Mouse (Mus musculus) forebrain, embryonic 14.5 days (tissue): ENCODE measurements around the gene Hoxa13. TPM values are rescaled to one million over a fixed set of nuclear protein-coding genes. Genes with fewer than 3 reads are reported as not detected.
A peak's percentile ranks its signal among the peaks of the same experiment; 100 is the strongest.

Source experiments
- ATAC-seq: fragments of 200-750 bp; cut with Nextera tagmentation; 2 replicates; pipeline ENCODE4 v1.8.0; 2017; ENCODE audit warnings: mild to moderate bottlenecking, moderate library complexity
- DNase-seq: peaks from one replicate; pipeline ENCODE4 v3.0.0-alpha.2; 2015; ENCODE audit warnings: low spot score
- H3K27ac ChIP-seq: fragments of 300-500 bp; sonication (generic); 2 replicates; pipeline ENCODE4 v1.5.1; 2014; ENCODE audit warnings: low read depth, mild to moderate bottlenecking, control low read depth, low read length, moderate library complexity
- H3K27me3 ChIP-seq: fragments of 300-500 bp; sonication (generic); replicated peaks from 2 replicates; pipeline ENCODE4 v1.6.1; 2014; ENCODE audit warnings: low read length, control low read depth, mixed read lengths; ENCODE audit not compliant: control insufficient read depth, insufficient read depth
- H3K36me3 ChIP-seq: fragments of 300-500 bp; sonication (generic); 2 replicates; pipeline ENCODE4 v1.6.1; 2014; ENCODE audit warnings: low read length, control low read depth; ENCODE audit not compliant: control insufficient read depth, insufficient read depth
- H3K4me1 ChIP-seq: fragments of 300-500 bp; sonication (generic); 2 replicates; pipeline ENCODE4 v1.6.1; 2014; ENCODE audit warnings: antibody characterized with exemption, low read length, control low read depth; ENCODE audit not compliant: control insufficient read depth, insufficient read depth
- H3K4me2 ChIP-seq: fragments of 300-500 bp; sonication (generic); 2 replicates; pipeline ENCODE4 v1.6.1; 2014; ENCODE audit warnings: mild to moderate bottlenecking, control low read depth, low read length
- H3K4me3 ChIP-seq: fragments of 300-500 bp; sonication (generic); 2 replicates; pipeline ENCODE4 v1.5.1; 2014; ENCODE audit warnings: low read depth, low read length, control low read depth
- H3K9ac ChIP-seq: fragments of 300-500 bp; sonication (generic); 2 replicates; pipeline ENCODE4 v1.6.1; 2014; ENCODE audit warnings: mild to moderate bottlenecking, low read length, control low read depth, moderate library complexity
- H3K9me3 ChIP-seq: fragments of 300-500 bp; sonication (generic); replicated peaks from 2 replicates; pipeline ENCODE4 v1.6.1; 2016; ENCODE audit warnings: low read length, control low read depth, mixed read lengths; ENCODE audit not compliant: control insufficient read depth
- WGBS: fragments of 180-500 bp; shearing (Covaris S2); extraction: QIAGEN DNeasy Blood & Tissue Kit; methylation state at CpG from one replicate; pipeline ENCODE4 v1.1.7; 2014; 5-methylcytosine and 5-hydroxymethylcytosine counted together
- polyA plus RNA-seq: library from polyadenylated mRNA; unstranded; fragments of >200 nt; fragmentation: Nextera tagmentation; extraction: Ambion mirVana; gene quantifications from 2 replicates; pipeline ENCODE4 v1.2.1, GENCODE M21; 2014

Hoxa13 gene
- polyA plus RNA-seq, 1 experiment from 2014 or later, result not detected

DNA sequence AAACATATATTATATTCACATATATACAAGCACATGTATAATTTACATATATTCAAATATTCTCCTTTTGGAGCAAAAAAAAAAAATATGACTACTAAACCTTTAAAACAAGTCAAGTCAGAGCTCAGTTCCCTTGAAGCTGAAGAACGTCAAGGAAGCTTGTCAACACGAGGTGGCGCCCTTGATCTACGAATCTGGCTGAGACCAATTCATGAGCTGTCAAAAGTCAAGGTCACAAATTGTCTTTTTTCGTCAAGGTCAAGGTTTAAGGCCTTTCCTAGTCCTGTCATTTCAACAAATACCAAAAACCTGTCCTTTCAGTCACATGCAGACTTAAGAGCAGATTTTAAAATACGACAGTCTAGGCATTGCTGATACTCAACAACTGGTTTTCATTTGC is 3.7 kb downstream of the Hoxa13 start:
- WGBS, result 2% methylated on average over 6 of the region's 6 CpGs

DNA sequence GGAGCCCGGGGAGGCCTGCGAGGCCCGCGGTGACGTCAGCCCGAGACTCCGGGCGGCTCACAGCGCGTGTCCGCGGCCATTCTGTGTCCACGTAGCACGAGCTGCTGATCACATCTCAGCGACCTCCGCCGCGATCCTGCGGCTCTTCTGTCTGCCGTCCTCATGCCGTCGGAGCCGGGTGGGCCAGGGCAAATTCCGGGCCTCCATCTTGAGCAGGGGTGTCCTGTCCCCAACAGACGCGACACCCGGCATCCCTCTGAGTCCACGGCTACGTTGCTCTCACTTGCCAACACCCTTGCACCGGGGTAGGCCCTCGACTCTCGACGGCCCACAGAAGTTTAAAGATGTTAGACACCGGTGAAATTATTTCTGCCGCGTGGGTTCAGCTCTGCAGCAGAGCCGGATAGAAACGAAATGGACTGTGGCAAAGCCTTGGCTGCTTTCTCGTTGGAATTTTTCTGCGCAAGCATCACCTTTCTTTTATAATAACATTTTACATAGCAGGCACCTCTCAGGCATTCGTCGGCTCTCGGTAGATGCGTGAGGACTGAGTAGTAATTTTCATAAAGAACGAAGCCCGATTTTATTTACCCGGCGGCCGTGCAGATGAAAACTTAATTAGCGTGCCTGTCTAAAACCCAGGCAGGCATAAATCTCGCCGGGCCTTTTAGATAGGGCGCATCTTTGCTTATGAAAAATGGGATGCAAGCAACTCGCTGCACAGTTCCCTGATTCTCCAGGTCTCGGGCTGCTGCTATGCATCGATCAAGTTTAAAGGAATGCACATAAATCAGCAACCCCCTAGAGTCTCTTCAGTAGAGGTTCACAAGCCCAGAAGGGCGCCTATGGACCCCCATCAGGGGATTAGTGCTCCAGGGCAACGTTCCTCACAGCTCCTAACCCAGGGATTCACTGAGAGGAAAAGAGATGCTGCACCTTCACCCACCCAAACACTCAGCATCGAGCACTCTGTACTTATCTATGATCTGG is 6.9 kb downstream of the Hoxa13 start:
- DNase-seq (no peak), ATAC-seq (no peak)
- Histone ChIP-seq H3K4me3 (no peak overlapping the region), H3K4me1 (no peaks in the 10 kb centered on the region), H3K4me2 (no peak overlapping the region), H3K27me3 (peaks cover 92% of the 10 kb centered on the region), H3K27ac (no peak overlapping the region), H3K9ac (no peak overlapping the region), H3K36me3 (no peaks in the 10 kb centered on the region), H3K9me3 (no peaks in the 10 kb centered on the region)
- WGBS, result 1% methylated on average over 59 of the region's 59 CpGs

More for the DNA sequence above, 3.7 kb downstream of the Hoxa13 start:
- DNase-seq (peak; percentile 88), ATAC-seq (no peak)
- Histone ChIP-seq H3K9ac (no peak overlapping the region), H3K4me1 (no peaks in the 10 kb centered on the region), H3K4me2 (no peak overlapping the region), H3K4me3 (no peak overlapping the region), H3K27ac (no peak overlapping the region), H3K27me3 (peaks cover 86% of the 10 kb centered on the region), H3K9me3 (no peaks in the 10 kb centered on the region), H3K36me3 (no peaks in the 10 kb centered on the region)

DNA sequence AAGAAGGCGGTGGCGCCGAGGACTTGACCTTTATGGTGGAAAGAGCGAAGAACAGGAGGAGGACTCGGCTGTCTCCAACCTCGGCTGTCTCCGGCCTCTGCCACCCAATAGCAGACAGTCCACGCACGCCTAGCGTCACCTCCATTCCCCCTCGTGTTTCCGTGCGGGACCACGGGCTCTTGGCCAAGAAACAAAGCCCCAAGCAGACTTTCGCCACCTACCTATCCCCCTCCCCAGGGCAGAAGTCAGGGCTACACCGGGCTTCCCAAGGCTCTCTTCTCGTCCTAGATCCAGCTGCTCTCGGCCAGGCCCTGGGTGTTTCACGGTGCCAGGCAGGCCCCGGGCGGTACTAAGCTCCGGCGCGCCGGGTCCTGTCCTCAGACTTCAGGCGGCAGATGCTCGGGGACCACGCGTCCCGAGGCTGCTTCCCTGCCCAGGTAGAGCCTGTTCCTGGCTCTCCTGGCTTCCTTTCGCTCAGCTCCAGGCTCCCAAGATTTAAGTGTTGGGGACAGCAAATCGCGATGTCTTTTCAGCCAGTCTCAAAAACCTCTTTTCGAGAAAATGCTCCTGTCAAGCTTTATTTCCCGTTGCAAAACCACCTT is 7.8 kb downstream of the Hoxa13 start:
- Histone ChIP-seq H3K36me3 (no peaks in the 10 kb centered on the region), H3K27ac (no peak overlapping the region), H3K9ac (no peak overlapping the region), H3K27me3 (peaks cover 93% of the 10 kb centered on the region), H3K4me2 (no peak overlapping the region), H3K4me1 (no peaks in the 10 kb centered on the region), H3K4me3 (no peak overlapping the region), H3K9me3 (no peaks in the 10 kb centered on the region)
- DNase-seq (no peak), ATAC-seq (no peak)
- WGBS, result 2% methylated on average over 35 of the region's 35 CpGs

DNA sequence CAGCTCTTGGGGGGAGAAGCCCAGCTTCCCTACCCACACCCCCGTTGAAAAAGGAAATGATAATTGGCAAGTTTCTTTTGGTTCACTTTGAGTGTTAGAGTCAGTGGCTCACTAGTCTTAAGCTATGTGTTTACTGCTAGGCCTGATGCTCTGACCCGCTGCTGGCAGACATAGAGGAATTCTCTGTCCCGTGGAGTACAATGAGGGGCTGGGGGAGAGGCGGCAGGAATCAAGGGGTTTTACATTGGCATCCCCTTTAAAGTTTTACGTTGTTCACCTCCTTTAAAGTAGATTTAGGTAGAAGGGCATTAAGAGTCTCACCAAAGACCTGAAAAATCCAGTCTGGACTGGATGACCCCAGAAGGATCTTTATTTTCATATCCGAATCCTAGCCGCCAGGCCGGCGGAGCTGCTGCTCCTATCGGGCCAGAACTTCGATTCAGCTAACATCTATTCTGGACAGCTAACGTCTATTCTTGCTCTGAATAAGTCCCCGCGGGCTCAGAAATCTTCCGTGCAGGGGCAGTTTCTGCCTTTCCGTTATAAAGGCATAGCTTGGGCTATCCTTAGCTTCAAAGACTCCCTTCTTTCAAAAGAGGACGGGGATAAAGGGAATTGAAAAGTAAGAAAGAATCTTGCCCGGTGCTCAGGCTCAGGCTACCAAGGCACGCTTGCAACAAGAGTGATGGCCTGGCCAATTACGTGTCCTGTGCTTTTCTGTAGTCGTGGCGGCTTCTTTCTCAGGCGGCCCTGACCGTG is 8.5 kb downstream of the Hoxa13 start:
- under 1% methylated on average over 24 of the region's 24 CpGs for WGBS
- H3K9me3 ChIP-seq, result no peaks in the 10 kb centered on the region
- no peak for ATAC-seq
- no peaks in the 10 kb centered on the region for H3K4me1 ChIP-seq
- DNase-seq, result no peak
- H3K36me3 ChIP-seq, result no peaks in the 10 kb centered on the region
- H3K9ac ChIP-seq, result no peak overlapping the region
- H3K4me2 ChIP-seq, result no peak overlapping the region
- H3K27ac ChIP-seq, result no peak overlapping the region
- H3K4me3 ChIP-seq, result no peak overlapping the region
- H3K27me3 ChIP-seq, result peaks cover 93% of the 10 kb centered on the region

DNA sequence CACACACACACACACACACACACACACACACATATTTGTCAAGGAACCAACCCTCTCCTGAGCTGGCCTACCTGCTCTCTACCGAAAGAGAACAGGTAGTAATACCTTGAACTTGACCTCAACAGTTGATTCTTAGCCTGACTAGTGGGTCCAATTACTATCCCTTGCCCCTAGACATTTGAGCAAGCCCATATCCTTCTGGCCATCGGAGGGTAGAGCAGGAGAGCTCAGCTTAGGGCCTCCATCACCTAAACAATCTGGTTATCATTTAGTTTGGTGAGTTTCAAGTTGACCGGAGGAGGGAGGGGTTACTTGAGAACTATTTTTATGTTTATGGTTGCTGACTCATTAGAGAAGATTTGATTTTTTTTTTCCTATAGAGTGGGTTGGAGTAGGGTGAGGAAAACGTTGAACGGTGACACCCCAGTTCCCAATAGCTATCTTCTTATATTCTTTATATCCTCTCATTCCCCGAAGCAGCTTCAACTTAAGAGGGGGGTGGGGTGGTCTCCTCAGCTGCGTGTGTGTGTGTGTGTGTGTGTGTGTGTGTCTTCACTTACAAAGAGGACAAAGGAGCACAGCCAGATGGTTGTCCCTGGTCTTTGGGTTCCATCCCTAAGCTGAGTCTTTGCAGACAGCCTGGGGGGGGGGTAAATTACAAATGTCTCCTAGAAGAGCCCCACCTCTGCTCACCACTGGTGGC is 9.4 kb downstream of the Hoxa13 start:
- ATAC-seq (no peak), DNase-seq (no peak)
- Histone ChIP-seq H3K9ac (no peak overlapping the region), H3K9me3 (no peaks in the 10 kb centered on the region), H3K4me3 (no peak overlapping the region), H3K27me3 (peaks cover 95% of the 10 kb centered on the region), H3K4me1 (no peaks in the 10 kb centered on the region), H3K4me2 (no peak overlapping the region), H3K36me3 (no peaks in the 10 kb centered on the region), H3K27ac (no peak overlapping the region)
- WGBS, result 10% methylated on average over 7 of the region's 7 CpGs

DNA sequence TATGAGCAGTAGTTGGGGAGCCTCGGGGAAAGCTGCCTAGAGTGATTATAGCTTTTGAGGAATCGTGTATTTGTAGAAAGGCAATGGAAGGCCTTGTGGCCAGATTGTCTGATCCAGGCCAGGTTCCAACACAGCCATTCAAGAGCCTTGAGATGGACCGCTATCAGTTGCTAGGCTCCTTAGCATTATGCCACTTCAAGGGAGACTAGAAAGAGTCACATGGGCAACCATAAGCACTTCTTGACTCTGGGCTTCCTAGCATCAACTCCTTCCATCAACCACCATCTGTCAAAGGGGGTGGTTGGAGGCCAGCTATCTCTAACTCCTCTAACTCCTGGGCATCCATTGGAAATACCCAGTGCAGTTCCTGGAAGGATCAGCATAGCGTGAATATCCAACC is 10.9 kb downstream of the Hoxa13 start:
- no peak for ATAC-seq
- Histone ChIP-seq H3K27me3 (peaks cover 95% of the 10 kb centered on the region), H3K4me2 (no peak overlapping the region), H3K9me3 (no peaks in the 10 kb centered on the region), H3K9ac (no peak overlapping the region), H3K4me1 (no peaks in the 10 kb centered on the region), H3K36me3 (no peaks in the 10 kb centered on the region), H3K27ac (no peak overlapping the region), H3K4me3 (no peak overlapping the region)
- 5% methylated on average over 4 of the region's 4 CpGs for WGBS
- DNase-seq, result no peak

DNA sequence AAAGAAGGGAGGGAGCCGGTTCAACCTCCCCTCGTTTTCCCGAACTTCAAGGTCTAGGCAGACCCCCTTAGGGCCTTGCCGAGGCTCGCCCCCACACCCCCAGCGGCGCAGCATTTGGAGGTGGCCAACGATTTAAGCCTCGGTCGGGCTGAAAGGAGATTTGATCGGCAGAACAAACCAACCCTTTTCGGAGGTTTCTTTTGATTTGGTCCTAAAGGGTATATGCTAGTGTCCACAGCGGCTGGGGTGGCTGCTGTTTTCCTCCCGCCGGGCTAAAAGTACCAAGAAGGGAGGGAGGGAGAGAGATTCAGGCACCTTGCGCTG is 11.3 kb downstream of the Hoxa13 start:
- ATAC-seq (no peak), DNase-seq (no peak)
- Histone ChIP-seq H3K4me1 (no peaks in the 10 kb centered on the region), H3K4me3 (no peak overlapping the region), H3K27ac (no peak overlapping the region), H3K9ac (no peak overlapping the region), H3K36me3 (no peaks in the 10 kb centered on the region), H3K4me2 (no peak overlapping the region), H3K9me3 (no peaks in the 10 kb centered on the region), H3K27me3 (peaks cover 98% of the 10 kb centered on the region)
- 1% methylated on average over 16 of the region's 16 CpGs for WGBS

DNA sequence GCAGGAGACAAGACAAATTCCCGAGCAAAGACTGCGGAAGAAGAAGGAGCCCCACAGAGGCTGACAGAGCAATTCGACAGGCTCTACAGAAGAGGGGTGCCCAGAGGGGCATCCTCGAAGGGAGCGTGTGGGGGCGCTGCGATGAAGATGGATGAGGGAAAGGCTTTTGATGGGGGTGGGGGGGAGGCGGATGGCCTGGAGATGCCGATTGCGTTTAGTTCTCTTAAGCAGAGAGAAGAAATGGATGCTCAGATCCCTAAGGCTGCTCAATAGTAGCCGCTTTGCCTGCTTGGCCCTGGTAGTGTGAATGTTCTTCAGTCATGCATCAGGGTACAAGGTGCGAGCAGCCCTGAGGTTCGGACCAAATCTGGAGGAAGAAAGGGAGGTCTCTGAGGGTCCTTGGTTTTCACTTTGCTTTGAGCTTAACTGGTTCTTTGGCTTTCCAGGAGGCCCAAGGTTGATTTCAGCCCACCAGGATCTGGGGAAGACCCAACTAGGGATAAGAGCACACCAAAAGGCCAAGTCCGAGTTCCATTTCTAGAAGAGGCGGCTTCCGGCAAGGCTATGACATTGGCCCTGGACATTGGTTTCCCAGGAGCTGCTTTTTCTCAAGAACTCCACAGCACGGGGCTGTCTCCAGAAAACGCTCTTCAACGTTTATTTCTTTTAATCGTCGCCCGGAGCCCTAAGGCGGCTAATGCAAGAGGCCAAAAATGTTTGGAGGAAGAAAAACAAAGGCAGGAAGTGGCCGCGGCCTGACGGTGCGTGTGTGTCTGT is 11.9 kb downstream of the Hoxa13 start:
- WGBS, result under 1% methylated on average over 27 of the region's 27 CpGs
- Histone ChIP-seq H3K9ac (no peak overlapping the region), H3K27ac (no peak overlapping the region)

More for the DNA sequence above, 11.9 kb downstream of the Hoxa13 start:
- H3K9me3 ChIP-seq, result no peaks in the 10 kb centered on the region
- no peak for DNase-seq
- no peaks in the 10 kb centered on the region for H3K36me3 ChIP-seq
- ATAC-seq, result no peak
- no peak overlapping the region for H3K4me3 ChIP-seq
- no peak overlapping the region for H3K4me2 ChIP-seq
- peaks cover 98% of the 10 kb centered on the region for H3K27me3 ChIP-seq
- H3K4me1 ChIP-seq, result no peaks in the 10 kb centered on the region
